Mouse (Mus musculus) urinary bladder, postnatal 0 days (tissue): Measurements from ENCODE around the gene Tgoln1. TPM values are rescaled to one million over a fixed set of nuclear protein-coding genes. Genes with fewer than 3 reads are reported as not detected.

Experiments
- polyA plus RNA-seq: library from polyadenylated mRNA; unstranded; fragments of >200 nt; fragmentation: Nextera tagmentation; extraction: Ambion mirVana; gene quantifications from 2 replicates; pipeline ENCODE4 v1.2.1, GENCODE M21; 2015

Gene Tgoln1
- polyA plus RNA-seq: 27.6 and 30.1 TPM in 2 replicates

DNA sequence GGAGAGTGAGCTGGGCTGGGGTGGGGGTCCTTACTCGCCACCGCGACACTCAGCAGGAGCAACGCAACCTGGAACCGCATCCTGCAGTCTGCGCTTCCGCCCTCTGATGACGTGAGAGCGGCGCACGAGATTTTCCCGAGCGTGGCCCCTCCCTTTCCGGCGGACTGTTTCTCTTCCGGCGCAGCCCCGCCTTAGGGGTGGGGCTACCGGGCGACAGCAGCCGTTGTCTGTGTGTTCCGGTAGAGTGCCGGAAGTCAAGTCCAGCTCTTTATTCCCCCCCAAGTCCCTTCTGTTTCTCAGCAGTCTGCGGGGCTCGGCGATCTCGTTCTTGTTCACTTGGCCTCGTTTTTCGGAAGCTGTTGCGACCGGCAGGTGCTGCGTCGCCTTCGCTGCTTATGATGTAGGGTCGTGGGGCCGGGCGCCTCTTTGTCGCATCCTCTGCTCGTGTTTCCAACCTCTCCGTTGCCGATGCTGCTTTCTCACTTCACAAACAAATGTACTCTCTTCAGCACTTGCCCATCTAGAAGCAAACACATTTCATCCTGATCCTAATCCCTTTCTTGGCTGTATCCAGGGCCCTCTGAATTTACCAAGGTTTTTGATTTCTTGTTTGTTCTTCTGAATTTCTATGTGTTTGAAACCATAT is at the start of gene Tgoln1:
TSS of gene Tgoln1 (minus strand) at position 358 of the 646 bp plus-strand sequence.

DNA sequence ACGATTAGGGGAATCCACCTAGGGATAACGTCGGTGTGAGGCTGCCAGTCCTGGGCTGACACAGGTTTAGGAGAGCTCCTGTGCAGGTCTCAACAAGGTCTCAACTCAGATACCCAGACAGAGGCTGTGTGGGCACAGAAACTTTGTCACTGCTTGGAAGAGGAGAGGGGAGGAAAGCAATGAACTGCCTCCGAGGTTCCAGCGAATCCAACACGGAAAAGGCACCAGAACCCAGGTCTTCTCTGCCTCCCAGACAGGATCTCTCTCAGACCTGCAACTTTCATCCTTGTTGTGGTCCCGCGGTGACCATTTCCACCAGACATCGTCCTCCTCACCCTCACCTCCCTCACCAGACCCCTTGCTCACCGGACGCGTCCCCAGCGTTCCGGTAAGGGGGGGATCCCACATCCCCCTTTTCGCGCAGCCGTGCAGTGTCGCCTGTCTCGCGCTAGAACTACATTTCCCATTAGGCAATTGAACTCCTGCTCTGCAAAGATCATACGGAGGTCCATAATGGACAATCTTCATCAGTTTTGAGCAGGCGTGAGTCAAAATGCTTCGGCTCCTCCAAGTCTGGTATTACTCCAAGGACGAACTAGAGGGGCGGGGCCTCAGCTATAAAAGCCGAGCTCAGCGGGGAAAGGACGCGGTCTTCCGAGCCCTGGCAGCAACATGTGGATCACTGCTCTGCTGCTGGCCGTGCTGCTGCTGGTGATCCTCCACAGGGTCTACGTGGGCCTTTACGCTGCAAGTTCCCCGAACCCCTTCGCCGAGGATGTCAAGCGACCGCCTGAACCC is 18.6 kb downstream of the Tgoln1 start, which contains the start of the genes Elmod3 and Retsat:
TSS of gene Elmod3 (minus strand) at position 458 of the 798 bp plus-strand sequence.
TSS of gene Retsat (plus strand) at position 520 of the 798 bp plus-strand sequence.

Other genes starting within 250 kb of the Tgoln1 start
- gene Vamp5, start 236.5 kb downstream of the Tgoln1 start, polyA plus RNA-seq: 36.2 and 36.3 TPM in 2 replicates
- gene Vamp8, start 226.3 kb downstream of the Tgoln1 start, polyA plus RNA-seq: 185 and 223 TPM in 2 replicates
- gene Ggcx, start 202.7 kb downstream of the Tgoln1 start, polyA plus RNA-seq: 17.0 and 22.0 TPM in 2 replicates
- gene Mat2a, start 177.4 kb downstream of the Tgoln1 start, polyA plus RNA-seq: 183 and 218 TPM in 2 replicates
- 0.37 TPM in 2 replicates for gene Sh2d6, start 95.3 kb downstream of the Tgoln1 start, polyA plus RNA-seq
- gene Capg, start 72.6 kb downstream of the Tgoln1 start, polyA plus RNA-seq: 172 and 260 TPM in 2 replicates
- 8.4 TPM in 2 replicates for gene Elmod3, start 18.6 kb downstream of the Tgoln1 start, polyA plus RNA-seq
- 16.5 and 19.6 TPM in 2 replicates for gene Retsat, start 18.5 kb downstream of the Tgoln1 start, polyA plus RNA-seq
- 13.9 and 15.3 TPM in 2 replicates for gene Tcf7l1, start 172.3 kb upstream of the Tgoln1 start, polyA plus RNA-seq